Mouse (Mus musculus): Measurements from ENCODE around the gene C2cd2.

GRCm38 (mm10) chr16:97927331-97927938 lies 35.0 kb downstream of the C2cd2 start:
- no peak for TF ChIP-seq CTCF (IDR thresholded peaks at IDR 0.05; ENCODE audit: low read depth, low read length)
- TF ChIP-seq GATA1 (IDR thresholded peaks at IDR 0.05; ENCODE audit: borderline replicate concordance, low read length), result no peak
- TF ChIP-seq POLR2AphosphoS5 (IDR thresholded peaks at IDR 0.05; ENCODE audit: insufficient replicate concordance, low read depth, low read length), result no peak
